Mouse (Mus musculus) brain, embryonic 14.5 days (tissue): ENCODE measurements at regions not wholly inside any gene's neighbourhood (a gene's known extent, or its start where the extent isn't known, plus 50 kb on each side); places are given as distances from the start of the nearest gene placed in this dataset.

ENCODE experiments used
- CTCF ChIP-seq: fragments of 200-500 bp; IDR thresholded peaks from 2 replicates; pipeline ENCODE4 v1.5.1; 2012; ENCODE audit warnings: inconsistent platforms, mild to moderate bottlenecking, moderate library complexity, borderline replicate concordance; ENCODE audit not compliant: insufficient read depth, insufficient read length; ENCODE audit errors: extremely low read depth
- POLR2A ChIP-seq: fragments of 200-500 bp; IDR thresholded peaks from 2 replicates; pipeline ENCODE4 v1.6.1; 2012; ENCODE audit warnings: mild to moderate bottlenecking, inconsistent platforms, borderline replicate concordance; ENCODE audit not compliant: poor library complexity, insufficient read depth, insufficient read length, severe bottlenecking; ENCODE audit errors: extremely low read depth

- TF ChIP-seq CTCF (no peak), POLR2A (no peak)
Measured at GRCm38 (mm10) chr15:10090384-10091092, 86.5 kb upstream of the Prlr start.
